Mouse (Mus musculus): Measurements from ENCODE around the gene Sfmbt1. TPM values are rescaled to one million over a fixed set of nuclear protein-coding genes. Genes with fewer than 3 reads are reported as not detected.

Gene Sfmbt1
- 3.2 and 4.0 TPM in 2 replicates for polyA plus RNA-seq (2012; rRNA removed)

- TF ChIP-seq POLR2A (IDR thresholded peaks at IDR 0.05; ENCODE audit: control insufficient read depth, extremely low read depth, insufficient read depth, low read length, poor library complexity) (no peak), CTCF (IDR thresholded peaks at IDR 0.05; ENCODE audit: borderline replicate concordance, control insufficient read depth, extremely low read depth, insufficient read depth, low read length, poor library complexity) (no peak)
- no peaks in the 10 kb centered on the region for H3K36me3 ChIP-seq (ENCODE audit: control insufficient read depth, insufficient read depth, low read length)
- no peaks in the 10 kb centered on the region; the same call in 1 of the 2 replicates for H3K4me1 ChIP-seq (replicated peaks; ENCODE audit: control insufficient read depth, insufficient read depth, low read length)
- WGBS, result 6% methylated on average over 87 of the region's 87 CpGs
- H3K27me3 ChIP-seq (ENCODE audit: control insufficient read depth, insufficient read depth, low read length), result no peaks in the 10 kb centered on the region; the same call in 1 of the 2 replicates
- peak; percentile 5 for DNase-seq
- no peak within 1 kb of the TSS for H3K27ac ChIP-seq (ENCODE audit: control insufficient read depth, insufficient read depth, low read length)
- peak within 1 kb of the TSS; percentile 97 for H3K4me3 ChIP-seq (ENCODE audit: control insufficient read depth, insufficient read depth, low read length)
These were observed at the start of gene Sfmbt1 for GRCm38 (mm10) chr14:30714799-30715617. Gene Sfmbt1 (plus strand): TSS chr14:30714849.

GRCm38 (mm10) chr14:30666061-30666460, 48.6 kb upstream of the Sfmbt1 start:
- H3K4me3 ChIP-seq (ENCODE audit: control insufficient read depth, insufficient read depth, low read length), result no peak overlapping the region
- WGBS, result 88% methylated on average over 3 of the region's 3 CpGs
- no peak overlapping the region for H3K27ac ChIP-seq (ENCODE audit: control insufficient read depth, insufficient read depth, low read length)
- DNase-seq, result no peak
- H3K36me3 ChIP-seq (ENCODE audit: control insufficient read depth, insufficient read depth, low read length), result peaks cover 4% of the 10 kb centered on the region; the same call in 1 of the 2 replicates
- no peaks in the 10 kb centered on the region for H3K4me1 ChIP-seq (replicated peaks; ENCODE audit: control insufficient read depth, insufficient read depth, low read length)
- H3K27me3 ChIP-seq (ENCODE audit: control insufficient read depth, insufficient read depth, low read length), result no peaks in the 10 kb centered on the region
- TF ChIP-seq POLR2A (IDR thresholded peaks at IDR 0.05; ENCODE audit: control insufficient read depth, extremely low read depth, insufficient read depth, low read length, poor library complexity), result no peak

- Histone ChIP-seq H3K27ac (ENCODE audit: control insufficient read depth, insufficient read depth, low read length) (no peak overlapping the region), H3K36me3 (ENCODE audit: control insufficient read depth, insufficient read depth, low read length) (peaks cover 4% of the 10 kb centered on the region; the same call in 1 of the 2 replicates), H3K4me3 (ENCODE audit: control insufficient read depth, insufficient read depth, low read length) (no peak overlapping the region), H3K27me3 (ENCODE audit: control insufficient read depth, insufficient read depth, low read length) (no peaks in the 10 kb centered on the region), H3K4me1 (replicated peaks; ENCODE audit: control insufficient read depth, insufficient read depth, low read length) (no peaks in the 10 kb centered on the region)
- TF ChIP-seq CTCF (IDR thresholded peaks at IDR 0.05; ENCODE audit: borderline replicate concordance, control insufficient read depth, extremely low read depth, insufficient read depth, low read length, poor library complexity) (no peak), POLR2A (IDR thresholded peaks at IDR 0.05; ENCODE audit: control insufficient read depth, extremely low read depth, insufficient read depth, low read length, poor library complexity) (no peak)
- 87% methylated on average over 4 of the region's 4 CpGs for WGBS
- no peak for DNase-seq
These were observed 48.0 kb upstream of the Sfmbt1 start for GRCm38 (mm10) chr14:30666604-30667003.

- TF ChIP-seq POLR2A (IDR thresholded peaks at IDR 0.05; ENCODE audit: control insufficient read depth, extremely low read depth, insufficient read depth, low read length, poor library complexity) (no peak), CTCF (IDR thresholded peaks at IDR 0.05; ENCODE audit: borderline replicate concordance, control insufficient read depth, extremely low read depth, insufficient read depth, low read length, poor library complexity) (no peak)
- peaks cover 4% of the 10 kb centered on the region for H3K4me1 ChIP-seq (replicated peaks; ENCODE audit: control insufficient read depth, insufficient read depth, low read length)
- H3K4me3 ChIP-seq (ENCODE audit: control insufficient read depth, insufficient read depth, low read length), result no peak overlapping the region
- H3K27ac ChIP-seq (ENCODE audit: control insufficient read depth, insufficient read depth, low read length), result no peak overlapping the region
- H3K27me3 ChIP-seq (ENCODE audit: control insufficient read depth, insufficient read depth, low read length), result no peaks in the 10 kb centered on the region
- peaks cover 6% of the 10 kb centered on the region; the same call in 1 of the 2 replicates for H3K36me3 ChIP-seq (ENCODE audit: control insufficient read depth, insufficient read depth, low read length)
- WGBS, result 97% methylated on average over 6 of the region's 6 CpGs
- DNase-seq, result no peak
These were observed 44.5 kb upstream of the Sfmbt1 start for GRCm38 (mm10) chr14:30670161-30670560.

GRCm38 (mm10) chr14:30671095-30671985, 43.3 kb upstream of the Sfmbt1 start:
- Histone ChIP-seq H3K4me1 (replicated peaks; ENCODE audit: control insufficient read depth, insufficient read depth, low read length) (peaks cover 5% of the 10 kb centered on the region), H3K27ac (ENCODE audit: control insufficient read depth, insufficient read depth, low read length) (no peak overlapping the region), H3K36me3 (ENCODE audit: control insufficient read depth, insufficient read depth, low read length) (peaks cover 11% of the 10 kb centered on the region; the same call in 1 of the 2 replicates), H3K4me3 (ENCODE audit: control insufficient read depth, insufficient read depth, low read length) (no peak overlapping the region), H3K27me3 (ENCODE audit: control insufficient read depth, insufficient read depth, low read length) (no peaks in the 10 kb centered on the region)
- TF ChIP-seq POLR2A (IDR thresholded peaks at IDR 0.05; ENCODE audit: control insufficient read depth, extremely low read depth, insufficient read depth, low read length, poor library complexity) (no peak), CTCF (IDR thresholded peaks at IDR 0.05; ENCODE audit: borderline replicate concordance, control insufficient read depth, extremely low read depth, insufficient read depth, low read length, poor library complexity) (no peak)
- DNase-seq, result no peak
- 86% methylated on average over 15 of the region's 15 CpGs for WGBS

GRCm38 (mm10) chr14:30671986-30672312, 42.7 kb upstream of the Sfmbt1 start:
- Histone ChIP-seq H3K27ac (ENCODE audit: control insufficient read depth, insufficient read depth, low read length) (no peak overlapping the region), H3K4me1 (replicated peaks; ENCODE audit: control insufficient read depth, insufficient read depth, low read length) (peaks cover 5% of the 10 kb centered on the region), H3K4me3 (ENCODE audit: control insufficient read depth, insufficient read depth, low read length) (no peak overlapping the region), H3K36me3 (ENCODE audit: control insufficient read depth, insufficient read depth, low read length) (peaks cover 16% of the 10 kb centered on the region), H3K27me3 (ENCODE audit: control insufficient read depth, insufficient read depth, low read length) (no peaks in the 10 kb centered on the region)
- peak; percentile 87 for DNase-seq
- TF ChIP-seq CTCF (IDR thresholded peaks at IDR 0.05; ENCODE audit: borderline replicate concordance, control insufficient read depth, extremely low read depth, insufficient read depth, low read length, poor library complexity) (peak; percentile 47; the same call in 1 of the 2 replicates), POLR2A (IDR thresholded peaks at IDR 0.05; ENCODE audit: control insufficient read depth, extremely low read depth, insufficient read depth, low read length, poor library complexity) (no peak)
- 8% methylated on average over 3 of the region's 3 CpGs for WGBS

Data from thymus, adult 2 months (tissue).